Mouse (Mus musculus) erythroblast, embryonic 14.5 days (primary cell): ENCODE data around the gene Nedd4. TPM values are rescaled to one million over a fixed set of nuclear protein-coding genes. Genes with fewer than 3 reads are reported as not detected.

Experiments used
- H3K27me3 ChIP-seq: 2 replicates; pipeline ENCODE4 v1.6.1; 2012; ENCODE audit warnings: inconsistent platforms; ENCODE audit not compliant: control insufficient read depth
- H3K36me3 ChIP-seq: 2 replicates; pipeline ENCODE4 v1.6.1; 2012; ENCODE audit warnings: mild to moderate bottlenecking, inconsistent platforms; ENCODE audit not compliant: control insufficient read depth
- H3K4me1 ChIP-seq: 2 replicates; pipeline ENCODE4 v1.6.1; 2012; ENCODE audit warnings: inconsistent platforms; ENCODE audit not compliant: control insufficient read depth
- H3K4me3 ChIP-seq: replicated peaks from 2 replicates; pipeline ENCODE3; 2012; ENCODE audit warnings: moderate library complexity, mild to moderate bottlenecking, inconsistent platforms
- H3K9me3 ChIP-seq: 2 replicates; pipeline ENCODE4 v1.6.1; 2012; ENCODE audit warnings: low read length, inconsistent platforms, mixed read lengths; ENCODE audit not compliant: control insufficient read depth
- GATA1 ChIP-seq: IDR thresholded peaks from 2 replicates; pipeline ENCODE4 v1.6.1; 2012; ENCODE audit warnings: low read length, inconsistent platforms, mixed read lengths
- TAL1 ChIP-seq: IDR thresholded peaks from 3 replicates; pipeline ENCODE4 v1.6.1; 2012; ENCODE audit warnings: low read length, inconsistent platforms, mixed read lengths
- polyA plus RNA-seq: library from polyadenylated mRNA; stranded (reverse); fragments of >175 nt; gene quantifications from 2 replicates; pipeline ENCODE4 v1.2.3, GENCODE M21; 2012

Gene Nedd4
- polyA plus RNA-seq, 1 experiment = 1.8 TPM

DNA sequence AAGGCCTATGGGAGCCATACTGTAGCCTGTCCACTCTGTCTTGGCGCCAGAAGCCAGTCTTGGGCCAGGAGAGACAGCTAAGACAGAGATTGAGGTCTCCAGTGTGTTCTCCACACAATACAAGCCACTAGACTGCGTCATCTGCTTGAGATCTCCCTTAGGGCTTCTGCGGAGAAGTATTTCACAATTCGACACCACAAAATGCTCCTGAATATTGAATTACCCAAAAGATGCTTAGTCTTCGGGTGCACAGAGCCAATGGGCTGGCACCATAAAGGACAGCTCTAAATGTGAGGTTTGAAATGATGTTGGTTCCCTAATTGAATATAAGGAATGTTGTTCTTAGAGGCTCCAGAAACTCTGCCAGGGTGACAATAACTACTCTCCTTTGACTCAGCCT lies 95.0 kb downstream of the Nedd4 start:
- no peaks in the 10 kb centered on the region for H3K9me3 ChIP-seq
- no peaks in the 10 kb centered on the region for H3K27me3 ChIP-seq
- H3K4me3 ChIP-seq = no peak overlapping the region
- no peaks in the 10 kb centered on the region for H3K36me3 ChIP-seq
- TF ChIP-seq TAL1 = no peak
- TF ChIP-seq GATA1 = no peak
- H3K4me1 ChIP-seq = no peaks in the 10 kb centered on the region

DNA sequence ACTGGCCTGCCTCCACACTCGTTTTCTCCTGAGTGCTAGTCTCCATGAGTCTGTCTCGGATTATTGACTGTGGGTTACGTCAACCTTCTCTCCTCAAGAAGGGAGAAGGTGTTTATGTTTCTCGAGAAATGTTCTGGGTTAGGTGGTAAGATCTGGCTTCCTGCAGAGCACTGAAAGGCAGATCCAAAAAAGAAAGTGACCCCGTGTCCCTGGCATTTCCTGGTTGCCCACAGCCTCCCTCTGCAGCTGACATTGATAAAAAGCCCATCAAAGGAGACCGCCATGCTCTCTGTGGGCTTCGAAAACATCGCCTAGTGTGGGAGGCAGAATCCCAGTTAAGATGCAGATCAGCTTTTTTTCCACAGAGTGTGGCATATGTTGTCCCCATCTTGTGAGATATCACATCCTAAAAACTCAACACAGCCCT lies 96.6 kb downstream of the Nedd4 start:
- TF ChIP-seq TAL1 (no peak), GATA1 (no peak)
- no peaks in the 10 kb centered on the region for H3K4me1 ChIP-seq
- H3K36me3 ChIP-seq = no peaks in the 10 kb centered on the region
- no peak overlapping the region for H3K4me3 ChIP-seq
- no peaks in the 10 kb centered on the region for H3K27me3 ChIP-seq
- no peaks in the 10 kb centered on the region for H3K9me3 ChIP-seq

DNA sequence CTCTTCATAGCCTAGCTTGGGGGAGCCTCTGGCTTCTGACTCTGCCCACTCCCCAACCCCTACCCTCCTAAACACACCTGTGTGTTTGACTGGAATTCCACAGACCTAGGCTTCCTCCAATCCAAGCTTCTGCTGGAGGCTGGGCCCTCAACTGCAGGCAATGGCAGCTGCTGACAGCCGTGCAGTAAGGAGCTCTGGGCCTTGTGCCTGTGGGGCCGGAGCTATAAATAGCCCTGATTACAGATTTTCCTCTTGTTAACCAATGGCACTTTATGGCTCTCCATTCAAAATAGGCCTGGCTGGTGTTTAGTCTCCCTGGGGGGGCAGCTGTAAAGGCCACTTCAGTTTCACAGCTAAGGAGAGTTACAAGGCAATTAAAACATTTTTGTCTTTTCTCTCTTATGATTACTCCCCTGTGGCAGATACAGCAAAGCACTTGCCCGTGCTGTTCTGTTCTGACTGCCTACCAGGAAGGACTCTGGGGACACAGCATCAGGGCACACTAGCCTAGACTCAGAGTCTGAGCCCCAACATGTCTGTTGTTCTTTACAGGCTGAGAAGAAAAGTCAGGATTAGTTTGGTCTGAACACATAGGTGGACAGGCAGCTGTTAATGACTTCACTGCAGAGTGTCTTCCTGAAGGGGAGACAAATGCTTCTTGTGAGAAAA lies 101.0 kb downstream of the Nedd4 start:
- TF ChIP-seq GATA1 = no peak
- no peak for TF ChIP-seq TAL1
- Histone ChIP-seq H3K36me3 (no peaks in the 10 kb centered on the region), H3K4me1 (peaks cover 5% of the 10 kb centered on the region), H3K9me3 (no peaks in the 10 kb centered on the region), H3K27me3 (no peaks in the 10 kb centered on the region), H3K4me3 (no peak overlapping the region)

DNA sequence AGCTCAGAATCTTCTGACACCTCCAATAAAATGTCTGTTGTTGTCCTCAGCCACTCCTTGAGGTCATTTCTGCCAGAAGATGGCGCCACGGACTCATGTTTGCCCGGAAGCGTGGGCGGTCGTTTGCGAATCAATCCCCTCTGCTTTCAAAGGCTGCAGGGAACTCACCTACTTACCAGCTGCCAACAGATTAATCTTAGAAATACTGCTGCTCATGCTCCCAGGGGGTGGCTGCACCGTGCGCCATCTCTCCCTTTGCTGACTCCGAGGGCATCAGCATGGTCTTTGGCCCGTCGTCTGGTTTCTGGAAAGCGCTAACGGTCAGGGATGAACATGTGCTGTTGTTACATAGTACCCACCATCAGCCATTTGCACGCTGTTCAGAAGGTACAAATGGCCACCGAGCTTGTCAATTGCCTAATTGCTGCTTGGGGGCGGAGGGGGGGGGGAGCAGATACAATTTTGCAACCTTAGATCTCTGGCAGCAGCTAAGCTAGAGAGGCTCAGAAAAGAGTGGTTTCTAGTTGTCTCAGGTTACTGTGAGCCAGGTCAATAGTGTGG lies 104.7 kb downstream of the Nedd4 start:
- no peaks in the 10 kb centered on the region for H3K27me3 ChIP-seq
- peak overlapping the region; percentile 35 for H3K4me3 ChIP-seq
- H3K4me1 ChIP-seq = peaks cover 5% of the 10 kb centered on the region
- no peaks in the 10 kb centered on the region for H3K9me3 ChIP-seq
- no peaks in the 10 kb centered on the region for H3K36me3 ChIP-seq
- no peak for TF ChIP-seq TAL1
- TF ChIP-seq GATA1 = no peak

DNA sequence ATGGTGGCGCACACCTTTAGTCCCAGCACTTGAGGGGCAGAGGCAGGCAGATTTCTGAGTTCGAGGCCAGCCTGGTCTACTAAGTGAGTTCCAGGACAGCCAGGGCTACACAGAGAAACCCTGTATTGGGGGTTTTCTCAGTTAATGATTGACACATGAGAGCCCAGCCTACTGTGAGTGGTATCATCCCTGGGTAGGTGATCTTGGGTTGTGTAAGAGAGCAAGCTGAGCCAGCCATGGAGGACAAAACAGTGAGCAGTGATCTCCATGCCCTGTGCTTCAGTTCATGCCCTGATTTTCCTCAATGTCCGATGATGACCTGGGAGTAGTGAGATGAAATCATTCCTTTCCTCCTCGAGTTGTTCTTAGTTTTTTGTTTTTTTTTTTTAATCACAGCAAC lies 112.9 kb downstream of the Nedd4 start:
- H3K9me3 ChIP-seq = no peaks in the 10 kb centered on the region
- no peak overlapping the region for H3K4me3 ChIP-seq
- H3K4me1 ChIP-seq = no peaks in the 10 kb centered on the region
- H3K27me3 ChIP-seq = no peaks in the 10 kb centered on the region
- H3K36me3 ChIP-seq = no peaks in the 10 kb centered on the region
- no peak for TF ChIP-seq TAL1
- TF ChIP-seq GATA1 = no peak

DNA sequence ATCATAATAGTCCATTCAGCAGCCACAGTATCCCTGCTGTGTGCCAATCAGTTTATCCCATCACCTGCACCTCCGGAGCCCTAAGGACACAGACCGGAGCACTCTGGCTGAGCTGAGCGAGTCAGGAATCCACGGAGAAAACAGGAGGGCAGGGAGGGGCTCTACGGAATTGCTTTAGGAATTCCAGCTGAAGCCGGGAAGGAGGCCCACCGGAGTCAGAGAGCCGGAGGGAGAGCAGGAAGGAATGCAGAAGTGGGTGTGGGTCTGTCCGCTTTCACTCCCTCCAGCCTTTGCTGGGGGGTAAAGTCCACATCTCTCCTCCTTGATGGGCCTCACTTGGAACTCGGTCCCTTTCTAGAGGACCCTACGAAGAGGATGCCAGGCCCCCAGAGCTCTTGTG lies 116.9 kb downstream of the Nedd4 start:
- no peak overlapping the region for H3K4me3 ChIP-seq
- H3K36me3 ChIP-seq = no peaks in the 10 kb centered on the region
- TF ChIP-seq TAL1 (no peak), GATA1 (no peak)
- H3K9me3 ChIP-seq = no peaks in the 10 kb centered on the region
- H3K27me3 ChIP-seq = peaks cover 5% of the 10 kb centered on the region
- peaks cover 4% of the 10 kb centered on the region for H3K4me1 ChIP-seq

DNA sequence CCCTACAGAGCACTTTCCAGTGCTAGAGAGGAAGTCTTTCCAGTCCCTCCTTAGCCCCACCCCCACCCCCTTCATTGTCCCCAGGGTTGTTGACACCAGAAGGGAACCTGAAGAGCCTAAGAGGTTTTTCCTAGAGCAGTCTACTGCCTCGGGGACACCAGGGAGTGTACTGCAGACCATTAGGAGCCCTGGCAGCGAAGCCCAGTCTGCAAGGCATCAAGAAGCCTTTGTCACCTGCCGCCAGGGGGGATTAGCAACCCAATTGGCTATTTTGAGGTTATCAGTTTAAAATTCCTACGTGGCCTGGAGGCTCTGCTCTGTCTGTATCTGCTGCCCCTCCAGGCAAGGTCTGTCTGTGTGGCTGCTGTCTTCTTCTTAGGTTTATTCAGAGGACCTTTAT lies 117.6 kb downstream of the Nedd4 start:
- no peaks in the 10 kb centered on the region for H3K36me3 ChIP-seq
- TF ChIP-seq TAL1 = no peak
- TF ChIP-seq GATA1 = no peak
- no peaks in the 10 kb centered on the region for H3K9me3 ChIP-seq
- peaks cover 5% of the 10 kb centered on the region for H3K27me3 ChIP-seq
- H3K4me1 ChIP-seq = peaks cover 4% of the 10 kb centered on the region
- no peak overlapping the region for H3K4me3 ChIP-seq

DNA sequence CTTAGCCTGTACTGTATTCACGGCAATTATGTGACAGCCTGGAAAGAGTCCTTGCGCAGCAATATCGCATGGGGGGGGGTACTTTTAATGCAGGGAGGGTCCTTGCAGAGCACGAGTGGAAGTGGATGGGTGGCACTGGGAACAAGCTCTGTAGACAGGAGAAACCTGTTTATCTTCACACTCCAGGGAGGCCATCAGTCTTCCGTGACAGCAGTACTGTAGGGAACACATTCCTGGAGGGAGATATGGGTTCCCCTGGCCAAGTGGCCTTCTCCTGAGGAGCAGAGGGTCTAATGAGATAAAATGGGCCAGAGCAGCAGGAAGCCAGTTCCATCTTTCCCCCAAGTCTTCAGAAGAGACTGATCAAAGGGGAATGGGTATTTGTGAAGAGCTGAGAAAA lies 118.5 kb downstream of the Nedd4 start:
- Histone ChIP-seq H3K27me3 (peaks cover 5% of the 10 kb centered on the region), H3K4me3 (no peak overlapping the region), H3K36me3 (no peaks in the 10 kb centered on the region), H3K9me3 (no peaks in the 10 kb centered on the region), H3K4me1 (peaks cover 4% of the 10 kb centered on the region)
- TF ChIP-seq TAL1 = no peak
- TF ChIP-seq GATA1 = no peak

DNA sequence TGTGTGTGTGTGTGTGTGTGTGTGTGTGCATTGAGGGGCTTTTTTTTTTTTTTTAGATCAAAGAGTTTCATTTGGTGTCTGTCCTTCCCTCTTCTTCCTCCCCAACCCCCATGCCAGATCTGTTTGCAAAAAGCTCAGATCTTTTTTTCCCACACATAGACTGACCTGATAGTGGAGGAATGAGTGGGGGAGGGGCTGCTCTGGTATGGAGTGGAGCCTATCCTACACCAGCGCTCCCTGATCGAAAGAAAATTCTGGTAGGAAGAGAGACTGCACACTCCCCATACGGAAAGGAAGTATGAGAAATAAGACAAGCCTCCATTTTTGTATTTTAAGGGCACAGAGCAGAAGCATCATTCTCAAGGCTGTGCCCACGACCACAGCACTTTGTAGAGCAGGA lies 119.3 kb downstream of the Nedd4 start:
- Histone ChIP-seq H3K27me3 (peaks cover 5% of the 10 kb centered on the region), H3K36me3 (no peaks in the 10 kb centered on the region), H3K4me3 (no peak overlapping the region), H3K4me1 (peaks cover 4% of the 10 kb centered on the region), H3K9me3 (no peaks in the 10 kb centered on the region)
- TF ChIP-seq TAL1 (no peak), GATA1 (no peak)
